Mouse (Mus musculus): ENCODE results near the gene Fam178b.

Gene Fam178b

DNA sequence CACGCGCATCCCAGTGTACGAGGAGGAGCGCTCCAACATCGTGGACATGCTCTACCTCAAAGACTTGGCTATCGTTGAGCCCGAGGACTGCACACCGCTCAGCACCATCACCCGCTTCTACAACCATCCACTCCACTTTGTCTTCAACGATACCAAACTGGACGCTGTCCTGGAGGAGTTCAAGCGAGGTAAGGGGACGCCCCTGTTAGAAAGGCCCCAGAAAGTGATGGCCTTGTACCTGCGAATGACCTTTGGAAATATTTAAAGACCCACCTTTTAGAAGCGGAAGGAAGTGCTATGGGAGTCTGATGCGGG is 170.1 kb downstream of the Fam178b start:
- DNase-seq: no peak

Measured in cerebellum, adult 18-20 months (tissue).